Mouse (Mus musculus) R1 (cell line): ENCODE data around the gene Sdsl.

ENCODE experiments used
- DNase-seq: peaks from one replicate; pipeline ENCODE4 v3.0.0-alpha.2; 2018; ENCODE audit warnings: low read depth, low spot score

Sdsl gene

DNA sequence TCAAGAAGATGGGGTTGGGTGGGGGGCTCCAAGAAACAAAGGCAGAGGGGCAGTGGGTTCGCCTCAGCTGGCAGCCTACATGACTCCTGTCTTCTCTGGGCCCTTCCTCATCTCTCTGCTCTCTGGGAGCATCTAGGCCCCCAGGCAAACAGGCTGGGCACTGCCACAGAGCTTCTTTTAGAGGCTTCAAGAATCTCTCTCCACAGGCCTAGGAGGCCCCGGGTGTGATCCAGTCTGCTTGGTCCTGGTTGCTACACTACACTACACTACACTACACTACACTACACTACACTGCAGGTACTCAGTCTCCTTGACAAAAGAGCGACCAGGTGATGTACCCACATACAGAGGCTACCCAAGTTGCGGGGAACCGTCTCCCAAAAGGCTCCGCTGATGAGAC is 42.9 kb downstream of the Sdsl start:
- no peak for DNase-seq

DNA sequence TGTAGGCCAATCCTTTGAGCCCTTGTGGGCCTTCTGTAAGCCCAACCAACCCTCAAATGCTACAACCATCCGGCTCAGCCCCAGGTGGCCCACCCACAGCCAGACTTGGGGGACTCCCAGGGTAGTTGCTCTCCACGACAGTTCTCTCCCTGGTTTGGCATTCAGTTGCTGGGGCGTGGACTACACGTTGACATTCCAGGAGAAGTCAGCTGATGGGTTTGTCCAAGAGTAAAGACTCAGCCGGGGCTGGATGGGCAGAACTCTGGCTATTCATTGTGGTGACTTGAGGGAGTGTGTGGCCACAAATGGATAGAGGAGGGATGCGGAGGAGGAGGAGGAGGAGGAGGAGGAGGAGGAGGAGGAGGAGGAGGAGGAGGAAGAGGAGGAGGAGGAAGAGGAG is 43.6 kb downstream of the Sdsl start:
- DNase-seq: peak; percentile 71

DNA sequence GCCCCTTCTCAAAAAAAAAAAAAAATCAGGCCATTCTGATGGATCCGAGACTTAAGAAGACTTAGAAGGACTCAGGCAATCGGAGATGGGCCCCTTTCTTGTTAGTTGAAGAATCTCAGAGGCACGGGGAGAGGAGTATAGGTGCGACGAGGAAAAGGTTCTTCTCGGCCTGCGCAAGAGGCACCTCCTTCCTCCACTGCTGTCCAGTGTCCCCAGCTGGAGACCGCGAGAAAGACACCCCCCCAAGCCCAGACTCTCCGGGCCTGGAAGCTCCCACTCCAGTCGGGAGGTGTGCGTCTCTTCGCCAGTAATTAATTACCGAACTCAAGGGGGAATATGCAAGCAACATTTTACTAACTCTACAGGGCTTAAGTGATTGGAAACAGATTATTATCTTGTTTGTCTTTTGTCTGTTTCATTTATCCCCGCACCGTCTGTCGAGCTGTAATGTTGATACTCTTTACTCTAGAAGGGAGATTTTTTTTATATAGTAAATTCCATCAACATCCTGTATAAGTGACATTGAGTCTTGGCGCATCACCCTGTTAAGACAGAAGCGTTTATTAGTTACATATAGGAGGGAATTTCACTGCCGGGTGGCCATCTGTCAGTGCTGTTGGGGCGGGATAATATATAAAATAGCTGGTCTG is 44.3 kb downstream of the Sdsl start:
- no peak for DNase-seq

DNA sequence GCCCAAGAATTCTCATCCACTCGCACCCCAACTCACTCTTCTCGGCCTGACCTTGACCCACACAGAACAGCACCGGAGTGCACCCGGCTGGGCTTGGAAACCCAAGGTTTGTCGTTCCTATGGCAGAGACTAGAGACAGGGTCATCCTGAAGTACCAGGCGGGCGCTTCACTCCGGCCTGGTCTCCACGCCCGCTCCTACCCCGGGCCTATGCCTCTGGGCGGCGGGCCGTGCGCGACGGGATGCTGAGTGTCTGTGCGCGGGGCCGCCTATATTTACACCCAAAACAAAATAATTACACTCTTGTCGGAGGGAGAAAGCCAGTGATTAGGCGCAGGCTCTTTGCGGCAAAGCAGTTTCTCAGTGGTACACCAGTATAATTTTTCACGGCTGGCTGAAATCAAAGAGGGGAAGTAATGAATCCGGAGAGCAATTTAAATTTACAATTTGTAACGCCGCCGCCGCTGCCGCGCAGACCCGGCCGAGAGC is 45.1 kb downstream of the Sdsl start:
- DNase-seq: no peak

DNA sequence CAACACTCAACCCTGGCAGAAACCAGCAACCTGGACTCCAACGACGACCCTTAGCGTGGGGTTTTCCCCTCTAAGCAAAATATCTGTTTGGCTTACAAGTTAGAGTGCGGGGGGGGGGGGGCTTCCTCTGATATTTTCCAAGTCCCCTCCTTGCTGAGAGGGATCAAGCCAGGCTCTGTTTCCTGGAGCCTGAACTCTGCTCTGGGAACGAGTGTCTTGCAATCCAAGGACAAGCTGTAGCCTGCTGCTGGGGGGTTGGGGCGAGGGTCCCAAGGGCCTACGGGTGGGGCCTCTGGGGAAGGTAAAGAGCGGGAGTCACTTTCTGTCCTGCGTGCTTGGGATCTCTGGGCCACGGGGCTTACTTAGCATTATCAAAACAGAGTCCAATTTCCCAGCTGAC is 46.0 kb downstream of the Sdsl start:
- no peak for DNase-seq

DNA sequence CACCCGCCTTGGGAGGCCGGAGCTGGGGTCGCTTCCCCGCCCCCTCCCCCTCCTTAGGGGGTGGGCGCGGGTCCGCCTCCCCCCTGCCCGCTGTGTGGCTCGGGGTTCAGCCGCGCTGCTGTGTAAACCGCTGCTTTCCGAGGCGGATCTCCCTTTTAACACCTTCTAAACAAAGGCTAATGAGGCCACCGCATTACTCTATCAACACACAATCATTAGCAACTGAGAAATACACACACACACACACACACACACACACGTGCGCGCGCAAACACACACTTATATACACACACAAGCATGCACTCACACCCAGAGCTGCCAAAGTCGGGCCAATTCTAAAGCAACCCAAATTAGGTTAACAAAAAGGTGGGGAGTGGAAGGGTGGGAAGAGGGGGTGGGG is 46.9 kb downstream of the Sdsl start:
- no peak for DNase-seq

DNA sequence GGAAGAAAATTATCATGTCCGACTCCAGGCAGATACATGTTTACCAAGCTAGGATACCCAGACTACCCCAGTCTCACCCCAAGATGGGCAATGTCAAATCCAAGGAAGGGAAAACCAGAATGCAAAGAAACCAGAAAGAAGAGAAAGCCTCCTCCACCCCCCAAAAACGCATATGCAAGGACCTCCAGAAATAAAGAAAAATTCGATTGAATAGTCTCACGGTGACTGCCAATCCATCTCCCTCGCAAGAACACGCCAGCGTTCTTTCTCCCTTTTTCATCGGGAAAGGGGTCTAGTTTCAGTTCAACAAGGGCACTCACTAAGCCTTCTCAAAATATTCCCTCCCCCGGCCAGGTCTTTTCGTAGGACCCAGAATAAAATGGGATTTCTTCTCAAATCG is 48.0 kb downstream of the Sdsl start:
- DNase-seq: no peak

DNA sequence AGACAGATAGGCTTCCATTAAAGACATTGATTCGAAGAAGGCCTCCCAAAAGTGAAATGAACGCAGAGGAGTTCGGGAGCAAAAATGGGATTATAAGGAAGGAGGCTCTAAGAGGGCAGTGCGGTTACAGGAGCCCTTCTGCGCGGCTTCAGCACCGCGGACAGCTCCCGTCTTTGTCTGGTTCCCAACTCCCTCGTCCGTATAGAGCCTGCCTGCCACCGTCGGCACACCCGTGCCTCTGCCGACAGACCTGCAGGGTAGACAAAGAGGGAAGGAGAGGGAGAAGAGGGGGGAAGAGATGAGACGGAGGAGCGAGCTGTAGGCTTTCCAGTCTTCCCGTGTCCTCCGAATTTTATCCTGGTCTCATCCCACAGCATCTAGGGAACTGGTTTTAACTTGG is 48.6 kb downstream of the Sdsl start:
- DNase-seq: peak; percentile 88

DNA sequence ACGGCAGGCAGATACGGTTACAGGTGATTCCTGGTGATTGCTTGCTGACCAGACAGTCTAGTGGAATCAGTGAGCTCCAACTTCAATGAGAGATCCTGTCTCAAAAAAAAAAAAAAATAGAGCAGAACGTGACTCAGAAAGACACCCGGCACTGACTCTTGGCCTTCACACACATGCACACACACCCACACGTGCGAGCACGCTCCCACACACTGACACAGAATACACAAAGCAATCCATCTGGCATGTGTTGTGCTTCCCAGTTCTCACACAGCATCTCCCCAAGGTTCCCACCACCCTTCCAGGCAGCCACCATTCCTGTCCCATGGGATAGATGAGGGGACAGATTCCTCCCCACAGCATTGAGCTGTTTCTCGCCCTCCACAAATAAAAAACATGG is 52.5 kb downstream of the Sdsl start:
- no peak for DNase-seq

DNA sequence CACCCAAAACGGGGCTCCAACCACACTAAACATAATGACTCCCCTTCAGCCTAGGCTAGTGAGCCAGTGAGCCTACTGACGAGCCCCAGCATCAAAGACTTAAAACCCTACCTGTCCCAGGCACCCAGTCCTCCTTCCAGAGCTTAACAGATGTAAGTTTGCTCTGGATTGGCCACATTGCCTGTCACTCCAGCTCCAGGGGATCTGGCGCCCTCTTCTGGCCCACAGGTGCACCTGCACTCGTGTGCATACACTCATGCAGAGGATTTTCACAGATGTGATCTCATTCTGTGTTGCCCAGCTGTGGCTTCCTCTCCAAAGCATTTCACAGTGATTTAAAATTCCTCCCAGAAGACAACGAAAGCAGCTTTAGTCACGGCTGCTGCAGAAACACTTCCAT is 59.2 kb downstream of the Sdsl start:
- peak; percentile 54 for DNase-seq

DNA sequence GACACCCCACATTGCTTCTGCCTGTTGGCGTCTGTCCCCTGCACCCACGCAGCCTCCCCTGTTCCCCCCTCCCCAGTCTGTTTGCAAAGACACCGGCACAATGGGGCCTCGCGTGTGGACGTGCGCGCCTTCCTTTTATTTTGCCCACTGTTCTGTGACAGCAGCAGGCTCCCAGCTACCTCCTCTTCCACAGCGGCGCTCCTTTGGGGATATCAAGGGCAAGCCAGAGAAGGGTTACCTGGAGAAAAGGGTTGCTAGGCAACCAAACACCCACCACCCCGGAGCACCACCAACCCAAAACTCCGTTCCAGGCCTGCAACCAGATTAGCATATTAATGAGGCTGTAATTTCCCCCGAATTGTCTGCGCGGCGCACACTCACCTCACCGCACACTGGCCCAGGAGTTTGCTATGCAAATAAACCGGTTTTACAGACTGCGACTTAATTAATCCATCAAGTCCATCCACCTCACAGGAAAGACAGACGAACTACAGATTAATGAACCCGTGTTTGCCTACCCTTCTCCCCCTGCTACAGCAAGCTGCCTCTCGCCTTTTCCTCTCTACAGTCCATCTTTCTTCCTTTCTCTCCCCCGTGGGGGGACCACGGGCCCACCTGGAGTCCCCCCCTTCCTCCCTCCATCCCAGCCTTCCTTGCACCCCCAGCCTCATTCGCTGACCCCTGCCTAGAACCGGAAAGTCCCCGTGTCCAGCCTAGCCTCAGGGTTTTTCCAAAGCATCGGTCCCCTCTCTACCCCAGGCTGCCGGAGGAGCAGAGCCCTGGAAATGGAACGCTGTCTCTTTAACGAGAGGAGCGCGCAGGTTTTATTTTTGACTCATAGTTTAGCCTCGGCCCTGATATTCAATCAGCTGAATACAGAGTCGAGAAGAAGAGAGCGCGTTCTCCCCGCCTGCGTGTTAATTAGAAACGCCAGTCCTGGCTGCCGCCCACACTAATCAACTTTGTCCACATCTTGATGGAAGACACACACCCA is 62.9 kb downstream of the Sdsl start:
- DNase-seq: peak; percentile 88

DNA sequence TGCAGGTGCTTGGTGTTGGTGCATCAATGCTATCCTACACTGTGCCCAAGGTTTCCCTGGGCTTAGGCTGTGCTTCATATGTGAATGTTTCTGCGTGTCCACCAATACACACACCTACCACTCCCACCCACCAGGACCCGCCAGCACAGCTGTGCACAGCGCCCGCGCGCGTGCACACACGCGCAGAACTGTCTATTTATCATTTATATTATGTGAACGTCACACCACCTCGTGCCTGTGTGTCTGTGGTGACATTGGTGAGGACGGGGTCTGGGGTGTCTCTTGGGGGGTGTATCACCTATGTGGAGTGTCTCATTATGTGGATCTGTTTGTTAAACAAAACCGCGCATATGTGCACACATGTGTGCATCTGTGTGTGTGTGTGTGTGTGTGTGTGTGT is 63.7 kb downstream of the Sdsl start:
- no peak for DNase-seq
